Comparison of ENCODE assay signal across 8 mouse cellular contexts in genomic region chr7:143408615-143409021, GRCm38 (mm10). TPM values are rescaled to one million over a fixed set of nuclear protein-coding genes. Genes with fewer than 3 reads are reported as not detected.
DNase-seq lines count a peak whose midpoint lies in the region; ATAC-seq and TF ChIP-seq lines count a peak whose summit lies in the region.

No protein-coding gene starts in this region.

- 57% methylated on average over 13 of the region's 13 CpGs for WGBS in heart, adult 2 months
- WGBS in heart, embryonic 11.5 days (ENCODE audit: insufficient replicate concordance), result 67% methylated on average over 13 of the region's 13 CpGs
- 36% methylated on average over 13 of the region's 13 CpGs for WGBS in intestine, embryonic 14.5 days

- no peaks in the 10 kb centered on the region for H3K79me2 ChIP-seq in heart, adult 2 months (replicated peaks; ENCODE audit: control insufficient read depth, insufficient read depth, low read length)

- intact Hi-C loops in heart, adult 2 months (cut with DNase I), result loop anchor here (2.0 kb wide), 1 partner anchor 52 kb away; the partner anchor contains the start of gene Cdkn1c

- H3K36me3 ChIP-seq in heart, adult 2 months (ENCODE audit: control insufficient read depth, insufficient read depth, low read length), result peaks cover 2% of the 10 kb centered on the region; the same call in 1 of the 2 replicates
- H3K36me3 ChIP-seq in heart, embryonic 11.5 days (ENCODE audit: control insufficient read depth, insufficient read depth, low read length), result no peaks in the 10 kb centered on the region
- H3K36me3 ChIP-seq in intestine, embryonic 14.5 days (ENCODE audit: control insufficient read depth, insufficient read depth, low read length), result no peaks in the 10 kb centered on the region

- no peak overlapping the region for H3K4me3 ChIP-seq in heart, adult 2 months
- no peak overlapping the region for H3K4me3 ChIP-seq in heart, embryonic 11.5 days (ENCODE audit: low read depth, low read length)
- H3K4me3 ChIP-seq in intestine, embryonic 14.5 days (ENCODE audit: low read depth, low read length), result no peak overlapping the region

- no peak for TF ChIP-seq CTCF in heart, adult 2 months (IDR thresholded peaks at IDR 0.05)

- peaks cover 24% of the 10 kb centered on the region for H3K4me1 ChIP-seq in heart, adult 2 months (ENCODE audit: control insufficient read depth, insufficient read depth, low read length)
- peaks cover 16% of the 10 kb centered on the region for H3K4me1 ChIP-seq in heart, embryonic 11.5 days (ENCODE audit: control insufficient read depth, insufficient read depth, low read length)
- H3K4me1 ChIP-seq in intestine, embryonic 14.5 days (replicated peaks; ENCODE audit: control insufficient read depth, insufficient read depth, low read length), result peaks cover 17% of the 10 kb centered on the region

- H3K27ac ChIP-seq in heart, adult 2 months, result peak overlapping the region; percentile 67
- H3K27ac ChIP-seq in heart, embryonic 11.5 days (ENCODE audit: low read depth, low read length), result no peak overlapping the region
- H3K27ac ChIP-seq in intestine, embryonic 14.5 days (ENCODE audit: low read depth), result peak overlapping the region; percentile 65; the same call in 1 of the 2 replicates

- no peak overlapping the region for H3K4me2 ChIP-seq in heart, embryonic 11.5 days
- no peak overlapping the region for H3K4me2 ChIP-seq in intestine, embryonic 14.5 days (ENCODE audit: low read length)

- TF ChIP-seq EP300 in heart, adult 2 months (IDR thresholded peaks at IDR 0.05; ENCODE audit: insufficient read depth, low read depth, low read length), result no peak

- no peaks in the 10 kb centered on the region for H3K27me3 ChIP-seq in heart, adult 2 months (ENCODE audit: control insufficient read depth, insufficient read depth, low read length)
- H3K27me3 ChIP-seq in heart, embryonic 11.5 days (ENCODE audit: control insufficient read depth, insufficient read depth, low read length), result no peaks in the 10 kb centered on the region; the same call in 1 of the 2 replicates
- H3K27me3 ChIP-seq in intestine, embryonic 14.5 days (replicated peaks; ENCODE audit: control insufficient read depth, insufficient read depth, low read length), result no peaks in the 10 kb centered on the region

- no peaks in the 10 kb centered on the region for H3K9me3 ChIP-seq in heart, embryonic 11.5 days (replicated peaks; ENCODE audit: control insufficient read depth, low read length)
- H3K9me3 ChIP-seq in intestine, embryonic 14.5 days (ENCODE audit: control insufficient read depth, low read length), result no peaks in the 10 kb centered on the region

- no peak overlapping the region for H3K9ac ChIP-seq in heart, adult 2 months (ENCODE audit: low read depth, low read length)
- no peak overlapping the region for H3K9ac ChIP-seq in heart, embryonic 11.5 days (ENCODE audit: low read depth, low read length)
- H3K9ac ChIP-seq in intestine, embryonic 14.5 days (ENCODE audit: low read length), result no peak overlapping the region

- peak in 1 of 2 experiments; percentile 74 for DNase-seq in heart, adult 2 months
- peak; percentile 32 to 59 for DNase-seq in gastrocnemius, adult 8-10 months (ENCODE audit: low spot score in 2 of 2)
- DNase-seq in intestine, embryonic 14.5 days (ENCODE audit: low spot score), result no peak
- peak; percentile 39 for DNase-seq in retina, embryonic 14.5 days (ENCODE audit: low spot score)
- no peak for DNase-seq in thymus, postnatal 4 days
- DNase-seq in frontal cortex, postnatal 10 days (ENCODE audit: low spot score in 2 of 2), result no peak
- no peak for DNase-seq in spleen, postnatal 36 days (ENCODE audit: low spot score in 2 of 2)

- no peak for TF ChIP-seq POLR2A in heart, adult 2 months (IDR thresholded peaks at IDR 0.05; ENCODE audit: insufficient read depth, low read depth, low read length)

- ATAC-seq in heart, embryonic 11.5 days (replicated peaks; ENCODE audit: insufficient number of reproducible peaks, low FRiP score, low TSS enrichment), result no peak
- ATAC-seq in intestine, embryonic 14.5 days (replicated peaks; ENCODE audit: low FRiP score, low TSS enrichment, low read depth), result peak; percentile 59

RNA-seq across cellular contexts. Expression of gene Cdkn1c, which starts 52.2 kb away (rescaled TPM):
- 10 to 100 TPM; 33.9 to 42.4 TPM for total RNA-seq in heart, adult 2 months (2021)
- polyA plus RNA-seq in heart, adult 2 months (2012; rRNA removed), result 12.3 and 15.7 TPM in 2 replicates
- polyA plus RNA-seq in heart, embryonic 11.5 days (2014; fragmentation: Nextera tagmentation; extraction: Ambion mirVana), result 1,643 and 1,679 TPM in 2 replicates
- 10 to 100 TPM; 14.9 to 27.6 (median 22.9) TPM for total RNA-seq in gastrocnemius, adult 8-10 months (2022)
- 639 and 672 TPM in 2 replicates for polyA plus RNA-seq in intestine, embryonic 14.5 days (2014; fragmentation: Nextera tagmentation; extraction: Ambion mirVana)

Comparison
In these comparisons a context has a peak if more than half of its experiments do, and no peak if none do; other contexts are left out.
1. RNA of gene Cdkn1c, which starts 52.2 kb away (polyA plus RNA-seq): 1,643 to 1,679 TPM in heart, embryonic 11.5 days and 639 to 672 TPM in intestine, embryonic 14.5 days; 12.3 to 15.7 TPM in heart, adult 2 months; every median in the first group is over 10 times any median in the second.
2. DNase-seq: peak in gastrocnemius, adult 8-10 months (2 of 2) and retina, embryonic 14.5 days (single experiment); none in intestine, embryonic 14.5 days (single experiment), thymus, postnatal 4 days (single experiment), frontal cortex, postnatal 10 days (0 of 2) and spleen, postnatal 36 days (0 of 2).